Mouse (Mus musculus) hindbrain, postnatal 0 days (tissue): ENCODE results near the gene Vmn1r95. TPM values are rescaled to one million over a fixed set of nuclear protein-coding genes. Genes with fewer than 3 reads are reported as not detected.
"Not testable (repeated sequence)": the region's sequence is repeated elsewhere in the genome, so short reads cannot be mapped to it uniquely, and the experiment has no call there.

Experiments used
- ATAC-seq: fragments of 200-750 bp; cut with Nextera tagmentation; 2 replicates; pipeline ENCODE4 v1.8.0; 2017; ENCODE audit warnings: mild to moderate bottlenecking, moderate TSS enrichment, moderate library complexity
- DNase-seq: peaks from one replicate; pipeline ENCODE4 v3.0.0-alpha.2; 2015; ENCODE audit warnings: low spot score
- H3K27ac ChIP-seq: fragments of 300-500 bp; sonication (generic); 2 replicates; pipeline ENCODE4 v1.5.1; 2014; ENCODE audit warnings: mild to moderate bottlenecking
- H3K27me3 ChIP-seq: fragments of 300-500 bp; sonication (generic); 2 replicates; pipeline ENCODE4 v1.6.1; 2014; ENCODE audit warnings: low read length, mixed read lengths; ENCODE audit not compliant: insufficient read depth
- H3K36me3 ChIP-seq: fragments of 300-500 bp; sonication (generic); 2 replicates; pipeline ENCODE4 v1.6.1; 2014; ENCODE audit warnings: low read length, mixed read lengths; ENCODE audit not compliant: insufficient read depth
- H3K4me1 ChIP-seq: fragments of 300-500 bp; sonication (generic); 2 replicates; pipeline ENCODE4 v1.6.1; 2014; ENCODE audit warnings: antibody characterized with exemption, low read length, mixed read lengths; ENCODE audit not compliant: insufficient read depth
- H3K4me2 ChIP-seq: fragments of 300-500 bp; sonication (generic); 2 replicates; pipeline ENCODE4 v1.6.1; 2014; ENCODE audit warnings: low read depth, mild to moderate bottlenecking, low read length, moderate library complexity, mixed read lengths
- H3K4me3 ChIP-seq: fragments of 300-500 bp; sonication (generic); 2 replicates; pipeline ENCODE4 v1.5.1; 2014; ENCODE audit warnings: low read length
- H3K9ac ChIP-seq: fragments of 300-500 bp; sonication (generic); replicated peaks from 2 replicates; pipeline ENCODE4 v1.6.1; 2014; ENCODE audit warnings: mild to moderate bottlenecking, low read length, moderate library complexity, mixed read lengths
- H3K9me3 ChIP-seq: fragments of 300-500 bp; sonication (generic); 2 replicates; pipeline ENCODE4 v1.6.1; 2016; ENCODE audit warnings: low read length, mixed read lengths
- WGBS: fragments of 180-500 bp; shearing (Covaris S2); extraction: QIAGEN DNeasy Blood & Tissue Kit; methylation state at CpG from one replicate; pipeline ENCODE4 v1.1.7; 2014; 5-methylcytosine and 5-hydroxymethylcytosine counted together
- polyA plus RNA-seq: library from polyadenylated mRNA; unstranded; fragments of >200 nt; fragmentation: Nextera tagmentation; extraction: Ambion mirVana; gene quantifications from 2 replicates; pipeline ENCODE4 v1.2.1, GENCODE M21; 2015
- total RNA-seq: library from RNA; depleted of rRNA; stranded (reverse); fragments of >200 nt; gene quantifications from 2 replicates; pipeline ENCODE4 v1.2.3, GENCODE M21; 2014; rRNA removed

Vmn1r95 gene
- total RNA-seq (not detected in 2 replicates), polyA plus RNA-seq (not detected in 2 replicates)

DNA sequence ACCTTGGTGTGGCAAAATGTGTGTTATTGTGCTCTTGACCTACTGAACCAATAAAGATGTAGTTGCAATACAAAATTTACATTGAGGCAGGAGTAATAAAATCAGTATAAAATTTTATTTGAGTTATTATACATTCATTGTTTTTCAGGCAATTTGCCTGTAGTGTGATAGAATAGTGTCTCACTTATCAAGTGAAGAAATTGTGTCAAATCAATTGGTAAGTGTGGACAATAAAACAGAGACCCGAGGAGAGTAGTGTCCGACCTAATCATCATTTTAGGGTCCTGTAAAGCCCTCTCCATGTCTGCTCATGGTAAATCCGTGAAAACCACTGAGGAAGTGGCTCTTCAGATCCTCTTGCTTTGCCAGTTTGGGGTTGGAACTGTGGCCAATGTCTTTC, at the start of gene Vmn1r95:
Gene Vmn1r95 (plus strand): TSS at position 301 of the 400 bp plus-strand sequence.
- DNase-seq, H3K4me2 ChIP-seq, ATAC-seq, H3K27me3 ChIP-seq, H3K36me3 ChIP-seq, H3K9me3 ChIP-seq, H3K27ac ChIP-seq, H3K9ac ChIP-seq, H3K4me1 ChIP-seq, H3K4me3 ChIP-seq: not testable (repeated sequence)
- WGBS, result no CpG with 5 or more reads among the region's 3 CpGs

DNA sequence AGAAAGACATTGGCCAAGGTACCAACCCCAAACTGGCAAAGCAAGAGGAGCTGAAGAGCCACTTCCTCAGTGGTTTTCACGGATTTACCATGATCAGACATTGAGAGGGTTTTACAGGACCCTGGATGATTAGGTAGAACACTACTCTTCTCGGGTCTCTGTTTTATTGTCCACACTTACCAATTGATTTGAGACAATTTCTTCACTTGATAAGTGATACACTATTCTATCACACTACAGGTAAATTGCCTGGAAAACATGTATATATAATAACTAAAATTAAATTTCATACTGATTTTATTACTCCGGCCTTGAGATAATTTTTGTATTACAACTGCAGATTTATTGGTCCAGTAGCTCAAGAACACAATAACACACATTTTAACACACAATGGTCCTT, 25.2 kb upstream of the Vmn1r95 start, which contains the start of gene Vmn1r94:
Gene Vmn1r94 (minus strand): TSS at position 101 of the 400 bp plus-strand sequence.
- WGBS, result no CpG with 5 or more reads among the region's 3 CpGs
- H3K9ac ChIP-seq, H3K9me3 ChIP-seq, H3K27ac ChIP-seq, ATAC-seq, H3K4me3 ChIP-seq, H3K4me1 ChIP-seq, H3K27me3 ChIP-seq, DNase-seq, H3K36me3 ChIP-seq, H3K4me2 ChIP-seq: not testable (repeated sequence)

DNA sequence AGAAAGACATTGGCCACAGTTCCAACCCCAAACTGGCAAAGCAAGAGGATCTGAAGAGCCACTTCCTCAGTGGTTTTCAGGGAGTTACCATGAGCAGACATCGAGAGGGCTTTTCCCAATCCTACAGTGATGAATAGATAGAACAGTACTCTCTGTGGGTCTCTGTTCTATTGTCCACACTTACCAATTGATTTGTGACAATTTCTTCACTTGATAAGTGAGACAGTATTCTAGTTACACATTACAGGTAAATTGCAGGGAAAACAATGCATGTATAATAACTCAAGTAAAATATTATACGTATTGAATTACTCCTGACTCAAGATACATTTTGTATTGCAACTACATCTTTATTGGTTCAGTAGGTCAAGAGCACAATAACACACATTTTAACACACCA, 12.0 kb downstream of the Vmn1r95 start, which contains the start of gene Gm6164:
Gene Gm6164 (minus strand): TSS at position 101 of the 400 bp plus-strand sequence.
- H3K4me1 ChIP-seq, DNase-seq, H3K4me2 ChIP-seq, H3K4me3 ChIP-seq, H3K9ac ChIP-seq, H3K27me3 ChIP-seq, H3K27ac ChIP-seq, ATAC-seq, H3K36me3 ChIP-seq, H3K9me3 ChIP-seq: not testable (repeated sequence)
- WGBS, result no CpG with 5 or more reads among the region's 2 CpGs

DNA sequence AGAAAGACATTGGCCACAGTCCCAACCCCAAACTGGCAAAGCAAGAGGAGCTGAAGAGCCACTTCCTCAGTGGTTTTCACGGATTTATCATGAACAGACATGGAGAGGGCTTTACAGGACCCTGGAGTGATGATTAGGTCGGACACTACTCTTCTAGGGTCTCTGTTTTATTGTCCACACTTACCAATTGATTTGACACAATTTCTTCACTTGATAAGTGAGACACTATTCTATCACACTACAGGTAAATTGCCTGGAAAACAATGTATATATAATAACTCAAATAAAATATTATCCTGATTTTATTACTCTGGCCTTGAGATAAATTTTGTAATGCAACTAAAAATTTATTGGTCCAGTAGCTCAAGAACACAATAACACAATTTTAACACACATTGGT, 40.2 kb downstream of the Vmn1r95 start, which contains the start of gene Gm4498:
Gene Gm4498 (minus strand): TSS at position 101 of the 400 bp plus-strand sequence.
- not testable (repeated sequence) for H3K4me1 ChIP-seq
- no CpG with 5 or more reads among the region's 2 CpGs for WGBS

More for the DNA sequence above, 40.2 kb downstream of the Vmn1r95 start, which contains the start of gene Gm4498:
- not testable (repeated sequence) for H3K4me2 ChIP-seq, H3K9ac ChIP-seq, ATAC-seq, DNase-seq, H3K9me3 ChIP-seq, H3K36me3 ChIP-seq, H3K27ac ChIP-seq, H3K27me3 ChIP-seq, H3K4me3 ChIP-seq

Other genes starting within 250 kb of the Vmn1r95 start
- not detected in 2 replicates for gene Igsf23, start 243.0 kb upstream of the Vmn1r95 start, total RNA-seq
- not detected in 2 replicates for gene Igsf23, start 243.0 kb upstream of the Vmn1r95 start, polyA plus RNA-seq
- gene Ceacam20, start 228.3 kb upstream of the Vmn1r95 start, total RNA-seq, result not detected in 2 replicates
- gene Ceacam20, start 228.3 kb upstream of the Vmn1r95 start, polyA plus RNA-seq, result not detected in 2 replicates
- gene Nlrp9b, start 202.2 kb upstream of the Vmn1r95 start, total RNA-seq, result not detected in 2 replicates
- gene Nlrp9b, start 202.2 kb upstream of the Vmn1r95 start, polyA plus RNA-seq, result not detected in 2 replicates
- not detected in 2 replicates for gene Vmn1r91, start 94.0 kb upstream of the Vmn1r95 start, total RNA-seq
- not detected in 2 replicates for gene Vmn1r91, start 94.0 kb upstream of the Vmn1r95 start, polyA plus RNA-seq
- not detected in 2 replicates for gene Gm16442, start 71.1 kb upstream of the Vmn1r95 start, total RNA-seq
- not detected in 2 replicates for gene Gm16442, start 71.1 kb upstream of the Vmn1r95 start, polyA plus RNA-seq
- not detected in 2 replicates for gene Vmn1r93, start 54.6 kb upstream of the Vmn1r95 start, total RNA-seq
- not detected in 2 replicates for gene Vmn1r93, start 54.6 kb upstream of the Vmn1r95 start, polyA plus RNA-seq
- gene Vmn1r94, start 25.3 kb upstream of the Vmn1r95 start, total RNA-seq, result not detected in 2 replicates
- not detected in 2 replicates for gene Vmn1r94, start 25.3 kb upstream of the Vmn1r95 start, polyA plus RNA-seq
- gene Gm6164, start 11.9 kb downstream of the Vmn1r95 start, total RNA-seq, result not detected in 2 replicates
- gene Gm6164, start 11.9 kb downstream of the Vmn1r95 start, polyA plus RNA-seq, result not detected in 2 replicates
- not detected in 2 replicates for gene Gm4498, start 40.1 kb downstream of the Vmn1r95 start, total RNA-seq
- not detected in 2 replicates for gene Gm4498, start 40.1 kb downstream of the Vmn1r95 start, polyA plus RNA-seq
- gene Gm5890, start 69.1 kb downstream of the Vmn1r95 start, total RNA-seq, result not detected in 2 replicates
- gene Gm5890, start 69.1 kb downstream of the Vmn1r95 start, polyA plus RNA-seq, result not detected in 2 replicates
- gene Gm4133, start 140.4 kb downstream of the Vmn1r95 start, total RNA-seq, result not detected in 2 replicates
- gene Gm4133, start 140.4 kb downstream of the Vmn1r95 start, polyA plus RNA-seq, result not detected in 2 replicates
- gene Gm5728, start 181.7 kb downstream of the Vmn1r95 start, total RNA-seq, result not detected in 2 replicates
- not detected in 2 replicates for gene Gm5728, start 181.7 kb downstream of the Vmn1r95 start, polyA plus RNA-seq
- not detected in 2 replicates for gene Vmn1r100, start 224.2 kb downstream of the Vmn1r95 start, total RNA-seq
- gene Vmn1r100, start 224.2 kb downstream of the Vmn1r95 start, polyA plus RNA-seq, result not detected in 2 replicates
- not detected in 2 replicates for gene Vmn1r101, start 248.9 kb downstream of the Vmn1r95 start, total RNA-seq
- gene Vmn1r101, start 248.9 kb downstream of the Vmn1r95 start, polyA plus RNA-seq, result not detected in 2 replicates